Mouse (Mus musculus): Measurements from ENCODE around the gene Klre1. TPM values are rescaled to one million over a fixed set of nuclear protein-coding genes. Genes with fewer than 3 reads are reported as not detected.

Klre1 gene
- total and polyA plus RNA-seq, 2 experiments from 2014 or later = 0.15 TPM; not detected in 1

DNA sequence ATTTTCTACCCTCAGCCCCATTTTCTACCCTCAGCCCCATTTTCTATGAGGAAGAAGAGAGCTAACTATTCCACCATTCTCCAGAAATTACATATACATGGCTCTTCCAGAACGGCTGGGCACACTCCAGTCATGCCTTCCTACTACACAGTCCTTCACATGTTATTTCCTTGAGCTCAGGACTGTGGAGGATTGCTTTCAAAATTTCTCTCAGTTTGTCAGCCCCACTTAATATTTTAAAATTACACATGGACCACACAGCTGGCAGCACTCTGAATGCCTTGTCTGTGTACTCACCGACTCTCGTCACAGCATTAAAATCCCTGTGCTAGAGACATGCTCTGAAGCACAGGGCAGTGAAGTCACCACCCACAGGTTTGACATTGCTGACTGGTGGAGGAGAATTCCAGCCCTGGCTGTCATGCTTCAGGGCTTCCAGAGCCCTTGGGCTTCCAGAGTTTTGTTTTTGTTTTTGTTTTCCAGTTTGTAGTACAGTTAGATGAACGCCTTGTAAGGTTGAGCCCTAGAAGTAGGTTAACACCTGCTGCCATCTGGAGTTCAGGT, 43.0 kb upstream of the Klre1 start:
- Histone ChIP-seq H3K36me3 (ENCODE audit: insufficient read depth, low read length) (peaks cover 26% of the 10 kb centered on the region), H3K4me1 (ENCODE audit: insufficient read depth, low read length) (peaks cover 13% of the 10 kb centered on the region), H3K27ac (ENCODE audit: low read depth, low read length) (peak overlapping the region; percentile 82), H3K4me3 (ENCODE audit: low read depth, low read length) (peak overlapping the region; percentile 82), H3K4me2 (ENCODE audit: low read depth, low read length, poor library complexity, severe bottlenecking) (peak overlapping the region; percentile 67), H3K9ac (replicated peaks; ENCODE audit: low read length, poor library complexity, severe bottlenecking) (peak overlapping the region; percentile 90), H3K27me3 (ENCODE audit: insufficient read depth, low read length) (no peaks in the 10 kb centered on the region), H3K9me3 (ENCODE audit: low read length) (no peaks in the 10 kb centered on the region)
- peak; percentile 7; the same call in 1 of the 2 replicates for ATAC-seq (ENCODE audit: low FRiP score)
- WGBS = 22% methylated on average over 4 of the region's 4 CpGs
- DNase-seq (ENCODE audit: low spot score) = no peak
- TF ChIP-seq CTCF (IDR thresholded peaks at IDR 0.05) = no peak

DNA sequence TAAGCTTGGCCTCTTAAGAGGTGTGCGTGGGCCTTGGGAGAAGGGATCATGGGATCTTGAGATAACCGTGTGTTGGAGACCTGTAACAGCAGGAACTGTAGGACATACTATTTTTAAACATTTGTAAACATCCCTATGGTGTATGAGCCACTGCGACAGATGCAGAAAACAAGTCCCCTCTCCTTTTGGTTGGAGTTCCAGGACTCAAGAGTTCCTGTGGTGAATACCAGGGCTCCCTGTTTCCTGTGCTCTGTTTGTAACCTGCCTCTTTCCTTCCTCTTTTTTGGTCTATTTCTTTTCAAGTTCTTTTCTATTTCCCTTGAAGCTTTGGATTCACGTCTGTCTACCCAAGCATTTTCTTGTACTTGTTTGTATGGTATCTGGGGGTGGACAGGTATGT, 42.0 kb upstream of the Klre1 start:
- Histone ChIP-seq H3K4me2 (ENCODE audit: low read depth, low read length, poor library complexity, severe bottlenecking) (peak overlapping the region; percentile 67), H3K27ac (ENCODE audit: low read depth, low read length) (no peak overlapping the region), H3K9me3 (ENCODE audit: low read length) (no peaks in the 10 kb centered on the region), H3K36me3 (ENCODE audit: insufficient read depth, low read length) (peaks cover 35% of the 10 kb centered on the region), H3K9ac (replicated peaks; ENCODE audit: low read length, poor library complexity, severe bottlenecking) (no peak overlapping the region), H3K4me3 (ENCODE audit: low read depth, low read length) (peak overlapping the region; percentile 82), H3K27me3 (ENCODE audit: insufficient read depth, low read length) (no peaks in the 10 kb centered on the region), H3K4me1 (ENCODE audit: insufficient read depth, low read length) (peaks cover 13% of the 10 kb centered on the region)
- DNase-seq (ENCODE audit: low spot score) (no peak), ATAC-seq (ENCODE audit: low FRiP score) (no peak)
- no peak for TF ChIP-seq CTCF (IDR thresholded peaks at IDR 0.05)
- WGBS = 77% methylated on average over 4 of the region's 4 CpGs

DNA sequence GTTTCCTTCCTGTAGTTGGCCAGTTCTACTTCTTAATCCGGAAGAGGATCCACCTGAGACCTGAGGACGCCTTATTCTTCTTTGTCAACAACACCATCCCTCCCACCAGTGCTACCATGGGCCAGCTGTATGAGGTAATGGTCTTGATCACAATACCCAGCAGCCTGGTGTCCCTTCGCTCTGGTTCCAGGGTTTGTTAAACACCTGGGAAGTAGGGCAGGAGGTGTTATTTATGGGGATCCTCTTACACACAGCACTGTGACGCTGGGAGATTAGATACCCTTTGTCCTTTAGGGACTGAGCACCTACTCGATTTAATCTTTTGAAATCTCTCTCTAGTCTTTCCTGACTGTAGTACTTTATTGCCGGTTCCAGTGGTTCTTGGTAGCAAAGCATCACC, 39.1 kb upstream of the Klre1 start:
- 87% methylated on average over 6 of the region's 6 CpGs for WGBS
- Histone ChIP-seq H3K9ac (replicated peaks; ENCODE audit: low read length, poor library complexity, severe bottlenecking) (no peak overlapping the region), H3K27ac (ENCODE audit: low read depth, low read length) (no peak overlapping the region), H3K4me1 (ENCODE audit: insufficient read depth, low read length) (peaks cover 13% of the 10 kb centered on the region), H3K9me3 (ENCODE audit: low read length) (no peaks in the 10 kb centered on the region), H3K36me3 (ENCODE audit: insufficient read depth, low read length) (peaks cover 48% of the 10 kb centered on the region), H3K4me3 (ENCODE audit: low read depth, low read length) (no peak overlapping the region), H3K27me3 (ENCODE audit: insufficient read depth, low read length) (no peaks in the 10 kb centered on the region), H3K4me2 (ENCODE audit: low read depth, low read length, poor library complexity, severe bottlenecking) (no peak overlapping the region)
- DNase-seq (ENCODE audit: low spot score) (no peak), ATAC-seq (ENCODE audit: low FRiP score) (no peak)
- TF ChIP-seq CTCF (IDR thresholded peaks at IDR 0.05) = no peak

DNA sequence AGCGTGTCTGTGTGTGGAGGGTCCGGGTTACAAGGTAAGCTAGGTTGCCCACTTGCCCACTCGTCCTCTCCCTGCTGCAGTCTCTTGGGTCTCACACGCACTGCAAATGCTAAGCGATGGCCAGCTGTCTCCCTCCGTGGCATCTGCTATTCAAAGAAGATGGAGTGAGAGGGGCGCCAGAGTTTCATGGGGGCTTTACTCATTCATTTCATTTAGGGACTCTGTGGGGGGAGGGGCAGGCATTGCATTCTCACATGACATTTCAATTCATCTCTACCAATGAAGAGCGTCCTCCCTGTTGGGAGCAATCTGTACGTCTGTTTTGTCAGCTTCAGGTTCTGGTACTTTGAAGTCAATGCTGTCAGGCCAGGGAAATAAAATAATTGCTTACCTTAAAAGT, 35.8 kb upstream of the Klre1 start:
- Histone ChIP-seq H3K27ac (ENCODE audit: low read depth, low read length) (no peak overlapping the region), H3K9me3 (ENCODE audit: low read length) (no peaks in the 10 kb centered on the region), H3K36me3 (ENCODE audit: insufficient read depth, low read length) (peaks cover 46% of the 10 kb centered on the region), H3K4me1 (ENCODE audit: insufficient read depth, low read length) (no peaks in the 10 kb centered on the region), H3K27me3 (ENCODE audit: insufficient read depth, low read length) (no peaks in the 10 kb centered on the region), H3K4me2 (ENCODE audit: low read depth, low read length, poor library complexity, severe bottlenecking) (no peak overlapping the region), H3K9ac (replicated peaks; ENCODE audit: low read length, poor library complexity, severe bottlenecking) (no peak overlapping the region), H3K4me3 (ENCODE audit: low read depth, low read length) (no peak overlapping the region)
- ATAC-seq (ENCODE audit: low FRiP score) = no peak
- no peak for TF ChIP-seq CTCF (IDR thresholded peaks at IDR 0.05)
- DNase-seq (ENCODE audit: low spot score) = peak; percentile 22
- WGBS = 47% methylated on average over 9 of the region's 9 CpGs

DNA sequence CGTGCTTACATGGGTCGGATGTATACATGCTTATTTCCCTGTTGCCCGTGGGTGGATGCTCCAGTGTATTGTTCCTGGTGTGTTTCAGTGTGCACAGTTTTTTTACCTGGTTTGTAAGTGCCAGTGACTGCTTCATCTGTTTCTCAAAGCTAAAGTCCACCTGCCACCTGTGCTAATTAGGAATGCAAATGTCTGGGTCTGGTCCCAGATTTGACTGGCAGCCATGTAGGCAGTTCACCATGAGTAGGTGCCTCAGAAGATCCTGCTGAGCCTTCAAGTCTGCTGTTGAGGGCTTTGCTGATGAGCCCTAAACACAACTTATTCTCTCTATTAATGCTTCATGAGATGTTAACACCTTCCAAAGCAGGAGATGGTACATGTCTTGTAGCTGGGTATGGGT, 35.2 kb upstream of the Klre1 start:
- no peak for TF ChIP-seq CTCF (IDR thresholded peaks at IDR 0.05)
- Histone ChIP-seq H3K4me1 (ENCODE audit: insufficient read depth, low read length) (no peaks in the 10 kb centered on the region), H3K27ac (ENCODE audit: low read depth, low read length) (no peak overlapping the region), H3K36me3 (ENCODE audit: insufficient read depth, low read length) (peaks cover 42% of the 10 kb centered on the region), H3K9me3 (ENCODE audit: low read length) (no peaks in the 10 kb centered on the region), H3K4me3 (ENCODE audit: low read depth, low read length) (no peak overlapping the region), H3K9ac (replicated peaks; ENCODE audit: low read length, poor library complexity, severe bottlenecking) (no peak overlapping the region), H3K4me2 (ENCODE audit: low read depth, low read length, poor library complexity, severe bottlenecking) (no peak overlapping the region), H3K27me3 (ENCODE audit: insufficient read depth, low read length) (no peaks in the 10 kb centered on the region)
- DNase-seq (ENCODE audit: low spot score) (no peak), ATAC-seq (ENCODE audit: low FRiP score) (no peak)
- 91% methylated on average over 3 of the region's 3 CpGs for WGBS

GRCm38 (mm10) chr6:129543709-129544606, 33.7 kb upstream of the Klre1 start:
- DNase-seq (ENCODE audit: low spot score) (peak; percentile 78), ATAC-seq (ENCODE audit: low FRiP score) (peak; percentile 77)
- 52% methylated on average over 6 of the region's 6 CpGs for WGBS
- Histone ChIP-seq H3K9ac (replicated peaks; ENCODE audit: low read length, poor library complexity, severe bottlenecking) (no peak overlapping the region), H3K4me2 (ENCODE audit: low read depth, low read length, poor library complexity, severe bottlenecking) (no peak overlapping the region), H3K4me1 (ENCODE audit: insufficient read depth, low read length) (no peaks in the 10 kb centered on the region), H3K36me3 (ENCODE audit: insufficient read depth, low read length) (peaks cover 29% of the 10 kb centered on the region), H3K27ac (ENCODE audit: low read depth, low read length) (no peak overlapping the region), H3K27me3 (ENCODE audit: insufficient read depth, low read length) (no peaks in the 10 kb centered on the region), H3K9me3 (ENCODE audit: low read length) (no peaks in the 10 kb centered on the region), H3K4me3 (ENCODE audit: low read depth, low read length) (no peak overlapping the region)
- TF ChIP-seq CTCF (IDR thresholded peaks at IDR 0.05) = peak; percentile 99

All from midbrain, postnatal 0 days (tissue).